Comparison of ENCODE assay signal across 12 mouse cellular contexts in the genomic region with DNA sequence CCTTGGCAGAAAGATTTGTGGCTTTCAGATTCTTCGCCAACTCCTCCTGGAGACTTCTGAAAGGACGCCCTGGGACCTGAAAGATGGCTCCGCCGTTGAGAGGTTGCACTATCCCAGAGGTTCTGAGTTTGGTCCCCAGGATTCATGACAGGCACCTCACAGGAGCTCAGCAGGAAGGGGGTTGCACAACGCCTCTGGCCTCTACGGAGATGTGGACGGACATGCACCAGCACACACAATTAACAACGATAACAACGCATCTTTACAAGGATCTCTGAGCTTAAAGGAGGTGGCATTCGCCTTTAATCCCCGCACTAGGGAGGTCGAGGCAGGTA. TPM values are rescaled to one million over a fixed set of nuclear protein-coding genes. Genes with fewer than 3 reads are reported as not detected.
DNase-seq lines count a peak whose midpoint lies in the region; ATAC-seq and TF ChIP-seq lines count a peak whose summit lies in the region.
"Had no signal": no experiment of that assay in that cellular context is flagged by ENCODE, and none has a peak within 500 bp of the region (broad histone marks: within the 10 kb centered on the region; RNA-seq: fewer than 3 reads in every experiment).

No protein-coding gene starts in this region.

- ATAC-seq in lung, embryonic 15.5 days (ENCODE audit: borderline replicate concordance, extremely low read depth, low FRiP score, low TSS enrichment) = no peak
- no peak for ATAC-seq in intestine, embryonic 16.5 days
- no peak for ATAC-seq in liver, embryonic 15.5 days (ENCODE audit: insufficient read depth)
- ATAC-seq in granulocyte monocyte progenitor cell, adult 5-6 weeks (replicated peaks; ENCODE audit: poor library complexity, severe bottlenecking) = no peak
- no peak for ATAC-seq in forebrain, embryonic 12.5 days (ENCODE audit: low FRiP score)
- ATAC-seq: Patski had no signal

- no peak for TF ChIP-seq EP300 in heart, adult 2 months (IDR thresholded peaks at IDR 0.05; ENCODE audit: insufficient read depth, low read depth, low read length)

- H3K4me2 ChIP-seq in lung, embryonic 15.5 days = no peak overlapping the region
- peak overlapping the region; percentile 51; the same call in 1 of the 2 replicates for H3K4me2 ChIP-seq in intestine, embryonic 16.5 days (ENCODE audit: low read depth, low read length)
- H3K4me2 ChIP-seq in liver, embryonic 15.5 days = no peak overlapping the region
- no peak overlapping the region for H3K4me2 ChIP-seq in forebrain, embryonic 12.5 days
- H3K4me2 ChIP-seq: embryonic facial prominence, embryonic 12.5 days; hindbrain, embryonic 12.5 days had no signal

- TF ChIP-seq POLR2A in heart, adult 2 months (IDR thresholded peaks at IDR 0.05; ENCODE audit: insufficient read depth, low read depth, low read length) = no peak

- TF ChIP-seq CTCF in heart, adult 2 months (IDR thresholded peaks at IDR 0.05) = no peak

- H3K4me3 ChIP-seq in heart, adult 2 months = no peak overlapping the region
- H3K4me3 ChIP-seq in lung, embryonic 15.5 days = no peak overlapping the region
- no peak overlapping the region for H3K4me3 ChIP-seq in intestine, embryonic 16.5 days (ENCODE audit: low read length)
- no peak overlapping the region for H3K4me3 ChIP-seq in liver, embryonic 15.5 days (replicated peaks)
- H3K4me3 ChIP-seq in forebrain, embryonic 12.5 days (replicated peaks) = no peak overlapping the region
- H3K4me3 ChIP-seq: embryonic facial prominence, embryonic 12.5 days; hindbrain, embryonic 12.5 days had no signal

- H3K36me3 ChIP-seq in heart, adult 2 months (ENCODE audit: control insufficient read depth, insufficient read depth, low read length) = no peaks in the 10 kb centered on the region
- H3K36me3 ChIP-seq in lung, embryonic 15.5 days = no peaks in the 10 kb centered on the region
- H3K36me3 ChIP-seq in intestine, embryonic 16.5 days (ENCODE audit: control insufficient read depth, insufficient read depth, low read length) = no peaks in the 10 kb centered on the region
- no peaks in the 10 kb centered on the region for H3K36me3 ChIP-seq in liver, embryonic 15.5 days (replicated peaks)
- H3K36me3 ChIP-seq in forebrain, embryonic 12.5 days (replicated peaks) = no peaks in the 10 kb centered on the region
- H3K36me3 ChIP-seq: embryonic facial prominence, embryonic 12.5 days; hindbrain, embryonic 12.5 days had no signal

- peak; percentile 91 for DNase-seq in heart, adult 11 months
- DNase-seq in heart, adult 2 months = no peak
- no peak for DNase-seq in lung, adult 18-20 months
- DNase-seq: cerebellum, postnatal 14 days had no signal

- intact Hi-C loops in heart, adult 2 months (cut with DNase I) = no loop called here

- no peaks in the 10 kb centered on the region for H3K9me3 ChIP-seq in lung, embryonic 15.5 days
- no peaks in the 10 kb centered on the region for H3K9me3 ChIP-seq in intestine, embryonic 16.5 days (ENCODE audit: control insufficient read depth, low read length)
- no peaks in the 10 kb centered on the region for H3K9me3 ChIP-seq in liver, embryonic 15.5 days (replicated peaks)
- H3K9me3 ChIP-seq in forebrain, embryonic 12.5 days = no peaks in the 10 kb centered on the region
- H3K9me3 ChIP-seq: embryonic facial prominence, embryonic 12.5 days; hindbrain, embryonic 12.5 days had no signal

- H3K27me3 ChIP-seq in heart, adult 2 months (ENCODE audit: control insufficient read depth, insufficient read depth, low read length) = no peaks in the 10 kb centered on the region
- no peaks in the 10 kb centered on the region for H3K27me3 ChIP-seq in lung, embryonic 15.5 days
- H3K27me3 ChIP-seq in intestine, embryonic 16.5 days (replicated peaks; ENCODE audit: control insufficient read depth, insufficient read depth, low read length) = no peaks in the 10 kb centered on the region
- H3K27me3 ChIP-seq in liver, embryonic 15.5 days = no peaks in the 10 kb centered on the region
- H3K27me3 ChIP-seq in forebrain, embryonic 12.5 days = peaks cover 20% of the 10 kb centered on the region; the same call in 1 of the 2 replicates
- H3K27me3 ChIP-seq: Patski had no signal

- WGBS in heart, adult 2 months = 84% methylated on average over 12 of the region's 12 CpGs
- 77% methylated on average over 12 of the region's 12 CpGs for WGBS in lung, embryonic 15.5 days
- 79% methylated on average over 12 of the region's 12 CpGs for WGBS in intestine, embryonic 16.5 days
- WGBS in liver, embryonic 15.5 days (ENCODE audit: insufficient replicate concordance) = 74% methylated on average over 12 of the region's 12 CpGs
- 85% methylated on average over 12 of the region's 12 CpGs for WGBS in forebrain, embryonic 12.5 days

- no peaks in the 10 kb centered on the region for H3K79me2 ChIP-seq in heart, adult 2 months (replicated peaks; ENCODE audit: control insufficient read depth, insufficient read depth, low read length)

- H3K27ac ChIP-seq in heart, adult 2 months = no peak overlapping the region
- H3K27ac ChIP-seq in lung, embryonic 15.5 days = peak overlapping the region; percentile 95
- H3K27ac ChIP-seq in intestine, embryonic 16.5 days (ENCODE audit: low read length) = peak overlapping the region; percentile 94
- H3K27ac ChIP-seq in liver, embryonic 15.5 days (replicated peaks) = peak overlapping the region; percentile 75; the same call in 1 of the 2 replicates
- H3K27ac ChIP-seq in forebrain, embryonic 12.5 days = no peak overlapping the region
- H3K27ac ChIP-seq: embryonic facial prominence, embryonic 12.5 days; hindbrain, embryonic 12.5 days had no signal

- no peak overlapping the region for H3K9ac ChIP-seq in heart, adult 2 months (ENCODE audit: low read depth, low read length)
- H3K9ac ChIP-seq in lung, embryonic 15.5 days = no peak overlapping the region
- H3K9ac ChIP-seq in intestine, embryonic 16.5 days (ENCODE audit: low read depth, low read length) = no peak overlapping the region
- no peak overlapping the region; the same call in 1 of the 2 replicates for H3K9ac ChIP-seq in liver, embryonic 15.5 days
- H3K9ac ChIP-seq in forebrain, embryonic 12.5 days = no peak overlapping the region
- H3K9ac ChIP-seq: embryonic facial prominence, embryonic 12.5 days; hindbrain, embryonic 12.5 days had no signal

- peaks cover 3% of the 10 kb centered on the region; the same call in 1 of the 2 replicates for H3K4me1 ChIP-seq in heart, adult 2 months (ENCODE audit: control insufficient read depth, insufficient read depth, low read length)
- H3K4me1 ChIP-seq in lung, embryonic 15.5 days = peaks cover 56% of the 10 kb centered on the region
- peaks cover 42% of the 10 kb centered on the region for H3K4me1 ChIP-seq in intestine, embryonic 16.5 days (ENCODE audit: control insufficient read depth, insufficient read depth, low read length)
- peaks cover 87% of the 10 kb centered on the region for H3K4me1 ChIP-seq in liver, embryonic 15.5 days (replicated peaks)
- peaks cover 14% of the 10 kb centered on the region; the same call in 1 of the 2 replicates for H3K4me1 ChIP-seq in forebrain, embryonic 12.5 days

RNA-seq across cellular contexts. Expression of a gene that starts 29.3 kb away (rescaled TPM):
- total RNA-seq in heart, adult 2 months (2021) = 10 to 100 TPM; 19.3 to 23.3 TPM
- polyA plus RNA-seq in heart, adult 2 months (2012; rRNA removed) = 15.7 and 19.8 TPM in 2 replicates
- 14.8 and 15.9 TPM in 2 replicates for polyA plus RNA-seq in lung, embryonic 15.5 days (2015; fragmentation: Nextera tagmentation; extraction: Ambion mirVana)
- polyA plus RNA-seq in intestine, embryonic 16.5 days (2015; fragmentation: Nextera tagmentation; extraction: Ambion mirVana) = 14.4 and 16.2 TPM in 2 replicates
- polyA plus RNA-seq in liver, embryonic 15.5 days (2015; fragmentation: Nextera tagmentation; extraction: Ambion mirVana) = 6.8 and 7.4 TPM in 2 replicates
- total RNA-seq in granulocyte monocyte progenitor cell, adult 5-6 weeks (2014; fragmentation: Nextera tagmentation) = 199 TPM in 2 replicates
- 91.5 and 99.4 TPM in 2 replicates for total RNA-seq in granulocyte monocyte progenitor cell, adult 5-6 weeks (2017)
- polyA plus RNA-seq in forebrain, embryonic 12.5 days (2016; fragmentation: Nextera tagmentation; extraction: Ambion mirVana) = 9.7 and 10.6 TPM in 2 replicates

Comparison
In these comparisons a context has a peak if more than half of its experiments do, and no peak if none do; other contexts are left out.
1. H3K27ac ChIP-seq: peak in lung, embryonic 15.5 days (single experiment), intestine, embryonic 16.5 days (single experiment) and liver, embryonic 15.5 days (single experiment); none in heart, adult 2 months (single experiment) and forebrain, embryonic 12.5 days (single experiment).